Mouse (Mus musculus) liver, adult 2 months (tissue): Measurements from ENCODE around the gene Lsm14a. TPM values are rescaled to one million over a fixed set of nuclear protein-coding genes. Genes with fewer than 3 reads are reported as not detected.

Experiments
- DNase-seq: peaks from one replicate; pipeline ENCODE4 v3.0.0-alpha.2; 2011; ENCODE audit warnings: low read depth, low spot score; ENCODE audit errors: extremely low read depth
- H3K27ac ChIP-seq: fragments of 200-500 bp; replicated peaks from 2 replicates; pipeline ENCODE4 v1.5.1; 2012; ENCODE audit warnings: low read depth, mild to moderate bottlenecking, control low read depth, inconsistent platforms, low read length; ENCODE audit not compliant: insufficient read depth
- H3K27me3 ChIP-seq: fragments of 200-500 bp; 2 replicates; pipeline ENCODE4 v1.6.1; 2012; ENCODE audit warnings: mild to moderate bottlenecking, moderate library complexity, low read length, inconsistent platforms; ENCODE audit not compliant: control insufficient read depth, insufficient read depth
- H3K36me3 ChIP-seq: fragments of 200-500 bp; 2 replicates; pipeline ENCODE4 v1.6.1; 2012; ENCODE audit warnings: low read length, inconsistent platforms; ENCODE audit not compliant: control insufficient read depth, insufficient read depth
- H3K4me1 ChIP-seq: fragments of 200-500 bp; 2 replicates; pipeline ENCODE4 v1.6.1; 2011; ENCODE audit warnings: low read length; ENCODE audit not compliant: control insufficient read depth, insufficient read depth
- H3K4me3 ChIP-seq: fragments of 200-500 bp; 2 replicates; pipeline ENCODE4 v1.5.1; 2011; ENCODE audit warnings: low read depth, mild to moderate bottlenecking, control low read depth, low read length, moderate library complexity; ENCODE audit not compliant: insufficient read depth
- H3K79me2 ChIP-seq: fragments of 200-500 bp; 2 replicates; pipeline ENCODE4 v1.6.1; 2012; ENCODE audit warnings: inconsistent platforms, mild to moderate bottlenecking, low read length, moderate library complexity; ENCODE audit not compliant: control insufficient read depth, insufficient read depth
- H3K9ac ChIP-seq: fragments of 200-500 bp; 2 replicates; pipeline ENCODE4 v1.6.1; 2012; ENCODE audit warnings: low read depth, mild to moderate bottlenecking, control low read depth, inconsistent platforms, low read length
- CTCF ChIP-seq: fragments of 200-500 bp; IDR thresholded peaks from 2 replicates; pipeline ENCODE4 v1.5.1; 2011; ENCODE audit warnings: low read depth, low read length, control low read depth
- POLR2A ChIP-seq: fragments of 200-500 bp; IDR thresholded peaks from 2 replicates; pipeline ENCODE4 v1.6.1; 2011; ENCODE audit warnings: low read length, control low read depth; ENCODE audit not compliant: insufficient read depth; ENCODE audit errors: extremely low read depth
- WGBS: fragments of 180-500 bp; shearing (Covaris S2); methylation state at CpG from one replicate; pipeline ENCODE4 v1.1.7; 2018; 5-methylcytosine and 5-hydroxymethylcytosine counted together
- polyA plus RNA-seq: library from polyadenylated mRNA; depleted of rRNA; stranded (reverse); fragments of >200 nt; gene quantifications from 2 replicates; pipeline ENCODE4 v1.2.3, GENCODE M21; 2012
- total RNA-seq: library from RNA; depleted of rRNA; stranded (reverse); fragments of >200 nt; gene quantifications from 2 replicates; pipeline ENCODE4 v1.2.3, GENCODE M21; 2014

The Lsm14a gene
- total and polyA plus RNA-seq, 2 experiments = 12.5 to 26.2 TPM

DNA sequence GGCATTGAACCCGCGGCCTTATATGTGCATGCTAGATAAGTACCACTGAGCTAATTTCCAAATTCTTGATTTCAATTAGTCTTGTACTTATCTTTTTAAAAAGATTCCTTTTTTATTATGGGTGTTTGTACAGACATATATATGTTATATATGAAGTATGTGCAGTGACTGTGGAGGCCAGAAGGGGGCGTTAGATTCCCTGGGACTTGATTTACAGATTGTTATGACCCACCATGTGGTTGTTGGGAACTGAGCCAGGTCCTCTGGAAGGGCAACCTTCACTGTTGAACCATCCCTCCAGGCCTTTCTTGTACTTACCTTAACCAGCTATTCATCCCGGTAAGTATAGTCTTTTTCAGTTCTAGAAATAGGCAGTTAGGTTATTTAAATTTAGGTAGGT, 780 bp downstream of the Lsm14a start:
- no peak overlapping the region for H3K4me3 ChIP-seq
- peaks cover 7% of the 10 kb centered on the region for H3K4me1 ChIP-seq
- H3K27ac ChIP-seq = no peak overlapping the region
- peaks cover 6% of the 10 kb centered on the region; the same call in 1 of the 2 replicates for H3K79me2 ChIP-seq
- H3K27me3 ChIP-seq = no peaks in the 10 kb centered on the region
- DNase-seq = no peak
- WGBS = 71% methylated on average over 4 of the region's 4 CpGs
- TF ChIP-seq POLR2A (no peak), CTCF (no peak)
- H3K9ac ChIP-seq = no peak overlapping the region
- H3K36me3 ChIP-seq = no peaks in the 10 kb centered on the region

DNA sequence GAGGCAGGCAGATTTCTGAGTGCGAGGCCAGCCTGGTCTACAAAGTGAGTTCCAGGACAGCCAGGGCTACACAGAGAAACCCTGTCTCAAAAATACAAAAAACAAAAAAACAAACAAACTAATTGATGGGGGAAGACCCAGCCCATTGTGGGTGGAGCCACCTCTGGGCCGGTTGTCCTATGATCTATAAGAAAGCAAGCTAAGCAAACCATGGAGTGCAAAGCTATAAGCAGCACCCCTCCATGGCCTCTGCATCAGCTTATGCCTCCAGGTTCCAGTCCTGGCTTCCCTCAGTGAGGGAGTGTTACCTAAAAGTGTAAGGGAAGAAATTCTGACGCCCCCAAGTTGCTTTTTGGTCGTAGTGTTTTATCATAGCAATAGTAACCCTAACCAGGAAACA, 1.4 kb downstream of the Lsm14a start:
- no peak overlapping the region for H3K9ac ChIP-seq
- TF ChIP-seq POLR2A = no peak
- TF ChIP-seq CTCF = no peak
- no peak overlapping the region for H3K4me3 ChIP-seq
- H3K27ac ChIP-seq = no peak overlapping the region
- H3K36me3 ChIP-seq = no peaks in the 10 kb centered on the region
- DNase-seq = no peak
- peaks cover 8% of the 10 kb centered on the region for H3K4me1 ChIP-seq
- H3K79me2 ChIP-seq = peaks cover 11% of the 10 kb centered on the region; the same call in 1 of the 2 replicates
- no peaks in the 10 kb centered on the region for H3K27me3 ChIP-seq
- WGBS = 79% methylated on average over 4 of the region's 4 CpGs

DNA sequence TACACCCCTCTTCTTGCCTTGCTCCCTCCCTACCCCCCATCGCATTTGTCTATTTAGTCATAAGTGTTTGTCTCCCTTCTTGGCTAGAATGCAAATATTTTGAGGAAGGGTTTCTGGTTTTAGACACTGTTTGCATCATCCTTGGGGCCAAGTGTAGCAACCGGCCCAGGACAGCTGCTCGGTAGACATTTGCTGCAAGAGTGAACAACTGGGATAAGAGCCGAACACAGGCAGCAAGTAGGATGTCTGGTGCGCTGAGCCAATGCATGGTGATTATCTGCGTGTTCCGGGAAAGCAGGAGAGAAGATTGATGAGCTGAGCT, 2.3 kb downstream of the Lsm14a start:
- Histone ChIP-seq H3K27me3 (no peaks in the 10 kb centered on the region), H3K79me2 (peaks cover 13% of the 10 kb centered on the region; the same call in 1 of the 2 replicates), H3K36me3 (no peaks in the 10 kb centered on the region; the same call in 1 of the 2 replicates), H3K4me1 (peaks cover 9% of the 10 kb centered on the region), H3K9ac (no peak overlapping the region), H3K4me3 (no peak overlapping the region), H3K27ac (no peak overlapping the region)
- 56% methylated on average over 7 of the region's 7 CpGs for WGBS
- TF ChIP-seq POLR2A (no peak), CTCF (no peak)
- no peak for DNase-seq

DNA sequence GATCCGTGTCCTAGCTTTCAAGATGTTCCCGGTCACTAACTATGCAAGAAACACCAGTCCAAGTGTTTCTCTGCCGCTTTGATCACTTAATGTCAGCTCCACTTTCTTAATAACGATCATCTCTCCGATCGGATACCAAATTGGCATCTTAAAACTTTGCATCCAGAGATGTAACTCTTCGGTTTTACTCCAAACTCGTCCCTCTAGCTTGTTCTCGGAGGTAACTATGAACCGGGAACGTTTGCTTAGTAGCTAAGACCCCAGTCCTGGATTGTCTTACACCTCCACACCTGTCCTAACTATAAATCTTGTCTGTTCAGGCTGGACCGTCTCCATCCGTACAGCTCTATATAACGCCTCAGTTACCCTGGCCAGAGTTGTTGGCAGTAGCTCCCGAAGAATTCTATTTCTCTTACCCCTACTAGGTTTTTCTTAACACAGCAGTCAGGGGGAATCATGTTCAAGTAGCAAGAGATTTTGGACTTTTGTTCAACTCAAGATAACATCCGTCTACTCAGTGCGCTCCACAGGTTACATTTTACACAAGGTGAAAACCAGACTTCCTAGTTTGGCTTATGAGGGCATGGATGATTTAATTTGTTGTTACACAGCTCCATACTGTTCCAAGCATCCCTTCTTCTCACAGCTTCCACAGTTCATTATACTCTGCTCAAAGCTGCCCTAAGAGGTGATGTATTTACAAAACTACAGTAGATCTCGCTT, 2.8 kb downstream of the Lsm14a start:
- Histone ChIP-seq H3K4me3 (peak overlapping the region; percentile 73), H3K79me2 (peaks cover 15% of the 10 kb centered on the region; the same call in 1 of the 2 replicates), H3K27ac (peak overlapping the region; percentile 80), H3K36me3 (no peaks in the 10 kb centered on the region; the same call in 1 of the 2 replicates), H3K4me1 (peaks cover 9% of the 10 kb centered on the region), H3K27me3 (no peaks in the 10 kb centered on the region), H3K9ac (peak overlapping the region; percentile 84)
- WGBS = 4% methylated on average over 18 of the region's 18 CpGs
- no peak for DNase-seq
- no peak for TF ChIP-seq CTCF

DNA sequence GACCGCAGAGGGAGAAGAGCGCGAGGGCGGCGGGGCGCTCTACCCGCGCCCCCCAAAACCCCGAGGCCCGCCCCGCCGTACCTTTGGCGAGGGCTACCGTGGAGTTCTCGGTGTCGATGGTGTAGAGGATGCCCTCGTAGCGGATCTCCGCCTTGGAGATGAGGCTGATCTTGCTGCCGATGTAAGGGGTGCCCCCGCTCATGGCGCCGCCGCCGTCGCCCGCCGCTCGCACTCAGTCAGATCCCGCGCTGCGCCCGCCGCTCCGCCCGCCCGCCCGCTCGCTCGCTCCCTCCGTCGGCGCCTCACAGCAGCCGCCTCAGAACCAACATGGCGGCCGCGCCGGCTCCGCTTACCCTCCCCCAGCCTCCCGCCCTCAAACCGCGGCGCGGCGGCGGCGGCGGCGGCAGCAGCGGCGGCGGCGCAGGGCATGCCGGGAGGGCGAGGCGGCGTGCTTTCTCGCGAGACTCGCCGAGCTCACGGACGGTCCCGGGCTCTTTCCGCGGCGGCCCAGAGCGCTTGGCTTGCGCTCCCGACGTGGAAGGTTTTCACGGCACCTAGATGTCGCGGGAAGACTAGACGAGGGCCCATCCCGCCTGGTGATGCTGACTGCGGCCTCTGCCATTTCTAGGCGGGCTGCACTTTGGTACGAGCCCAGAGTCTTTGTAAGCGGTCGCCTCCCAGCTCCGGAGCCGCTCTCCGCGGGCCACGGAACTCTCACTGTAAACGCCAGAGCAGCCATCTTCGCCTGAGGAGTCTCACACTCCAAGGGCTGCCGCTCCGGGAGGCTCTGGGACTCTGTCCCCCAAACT, 3.6 kb downstream of the Lsm14a start:
- Histone ChIP-seq H3K27ac (peak overlapping the region; percentile 85), H3K27me3 (no peaks in the 10 kb centered on the region), H3K79me2 (peaks cover 15% of the 10 kb centered on the region; the same call in 1 of the 2 replicates), H3K4me3 (peak overlapping the region; percentile 73), H3K4me1 (peaks cover 9% of the 10 kb centered on the region), H3K36me3 (no peaks in the 10 kb centered on the region; the same call in 1 of the 2 replicates), H3K9ac (peak overlapping the region; percentile 97)
- WGBS = under 1% methylated on average over 82 of the region's 100 CpGs
- no peak for TF ChIP-seq CTCF
- TF ChIP-seq POLR2A = peak; percentile 97
- peak; percentile 64 for DNase-seq
